Mouse (Mus musculus) small intestine, adult 2 months (tissue): ENCODE measurements at regions not wholly inside any gene's neighbourhood (a gene's known extent, or its start where the extent isn't known, plus 50 kb on each side); places are given as distances from the start of the nearest gene placed in this dataset.
A peak's percentile ranks its signal among the peaks of the same experiment; 100 is the strongest.

Experiments used
- H3K27ac ChIP-seq: fragments of 200-500 bp; 2 replicates; pipeline ENCODE4 v1.5.1; 2012; ENCODE audit warnings: low read depth, low read length, control low read depth, inconsistent platforms; ENCODE audit not compliant: insufficient read depth
- H3K27me3 ChIP-seq: fragments of 200-500 bp; 2 replicates; pipeline ENCODE4 v1.6.1; 2012; ENCODE audit warnings: mild to moderate bottlenecking, moderate library complexity, low read length, inconsistent platforms; ENCODE audit not compliant: control insufficient read depth, insufficient read depth
- H3K36me3 ChIP-seq: fragments of 200-500 bp; 2 replicates; pipeline ENCODE4 v1.6.1; 2012; ENCODE audit warnings: mild to moderate bottlenecking, low read length, control low read depth, inconsistent platforms; ENCODE audit not compliant: control insufficient read depth, insufficient read depth
- H3K4me1 ChIP-seq: fragments of 200-500 bp; 2 replicates; pipeline ENCODE4 v1.6.1; 2012; ENCODE audit warnings: low read length, inconsistent platforms, mixed read lengths; ENCODE audit not compliant: control insufficient read depth, insufficient read depth, insufficient read length
- H3K4me3 ChIP-seq: fragments of 200-500 bp; 2 replicates; pipeline ENCODE4 v1.5.1; 2012; ENCODE audit warnings: low read depth, mild to moderate bottlenecking, control low read depth, inconsistent platforms, low read length, moderate library complexity
- CTCF ChIP-seq: fragments of 200-500 bp; IDR thresholded peaks from 2 replicates; pipeline ENCODE4 v1.5.1; 2012; ENCODE audit warnings: low read depth, mild to moderate bottlenecking, control low read depth, inconsistent platforms, low read length, moderate library complexity, mixed read lengths; ENCODE audit not compliant: insufficient replicate concordance, insufficient read length; ENCODE audit errors: extremely low read depth
- POLR2A ChIP-seq: fragments of 200-500 bp; IDR thresholded peaks from 2 replicates; pipeline ENCODE4 v1.6.1; 2012; ENCODE audit warnings: low read depth, mild to moderate bottlenecking, control low read depth, inconsistent platforms, low read length, moderate library complexity
- WGBS: fragments of 180-500 bp; shearing (Covaris S2); methylation state at CpG from one replicate; pipeline ENCODE4 v1.1.7; 2018; 5-methylcytosine and 5-hydroxymethylcytosine counted together

- Histone ChIP-seq H3K27me3 (no peaks in the 10 kb centered on the region), H3K4me3 (no peak overlapping the region), H3K36me3 (no peaks in the 10 kb centered on the region), H3K27ac (peak overlapping the region; percentile 43; the same call in 1 of the 2 replicates), H3K4me1 (peaks cover 3% of the 10 kb centered on the region; the same call in 1 of the 2 replicates)
- 15% methylated on average over 13 of the region's 13 CpGs for WGBS
- no peak for TF ChIP-seq CTCF
- TF ChIP-seq POLR2A, result no peak
Observed at GRCm38 (mm10) chr1:137141879-137142570, 181.8 kb upstream of the Nr5a2 start.

GRCm38 (mm10) chr1:137141372-137141771 is 181.1 kb upstream of the Nr5a2 start:
- Histone ChIP-seq H3K36me3 (no peaks in the 10 kb centered on the region), H3K27ac (0 out of 2 replicates have a peak overlapping the region, but pooled peaks have one; percentile 11), H3K27me3 (no peaks in the 10 kb centered on the region), H3K4me3 (no peak overlapping the region), H3K4me1 (peaks cover 3% of the 10 kb centered on the region; the same call in 1 of the 2 replicates)
- WGBS, result 25% methylated on average over 5 of the region's 5 CpGs
- TF ChIP-seq CTCF (no peak), POLR2A (no peak)

GRCm38 (mm10) chr1:137136156-137136555 is 175.9 kb upstream of the Nr5a2 start:
- Histone ChIP-seq H3K4me1 (no peaks in the 10 kb centered on the region; the same call in 1 of the 2 replicates), H3K27ac (no peak overlapping the region), H3K36me3 (no peaks in the 10 kb centered on the region), H3K27me3 (no peaks in the 10 kb centered on the region), H3K4me3 (no peak overlapping the region)
- TF ChIP-seq CTCF (no peak), POLR2A (no peak)
- WGBS, result 79% methylated on average over 7 of the region's 7 CpGs

- TF ChIP-seq POLR2A, result no peak
- TF ChIP-seq CTCF, result no peak
- H3K27me3 ChIP-seq, result no peaks in the 10 kb centered on the region
- H3K27ac ChIP-seq, result no peak overlapping the region
- H3K36me3 ChIP-seq, result no peaks in the 10 kb centered on the region
- no peaks in the 10 kb centered on the region for H3K4me1 ChIP-seq
- 20% methylated on average over 7 of the region's 7 CpGs for WGBS
- no peak overlapping the region for H3K4me3 ChIP-seq
Observed at GRCm38 (mm10) chr1:137133734-137134133, 173.5 kb upstream of the Nr5a2 start.

- no peaks in the 10 kb centered on the region for H3K36me3 ChIP-seq
- TF ChIP-seq CTCF (no peak), POLR2A (no peak)
- H3K27me3 ChIP-seq, result no peaks in the 10 kb centered on the region
- WGBS, result 82% methylated on average over 3 of the region's 3 CpGs
- no peak overlapping the region for H3K27ac ChIP-seq
- H3K4me3 ChIP-seq, result no peak overlapping the region
- H3K4me1 ChIP-seq, result no peaks in the 10 kb centered on the region
Observed at GRCm38 (mm10) chr1:137130264-137130663, 170.0 kb upstream of the Nr5a2 start.

- Histone ChIP-seq H3K27me3 (no peaks in the 10 kb centered on the region), H3K36me3 (no peaks in the 10 kb centered on the region), H3K4me3 (no peak overlapping the region), H3K4me1 (no peaks in the 10 kb centered on the region), H3K27ac (no peak overlapping the region)
- TF ChIP-seq POLR2A (no peak), CTCF (no peak)
- 86% methylated on average over 9 of the region's 9 CpGs for WGBS
Observed at GRCm38 (mm10) chr1:137129116-137129515, 168.9 kb upstream of the Nr5a2 start.

- no peaks in the 10 kb centered on the region for H3K4me1 ChIP-seq
- H3K36me3 ChIP-seq, result no peaks in the 10 kb centered on the region
- H3K27me3 ChIP-seq, result no peaks in the 10 kb centered on the region
- 73% methylated on average over 3 of the region's 3 CpGs for WGBS
- TF ChIP-seq CTCF (peak; percentile 34; the same call in 1 of the 2 replicates), POLR2A (no peak)
- H3K27ac ChIP-seq, result no peak overlapping the region
- H3K4me3 ChIP-seq, result no peak overlapping the region
Observed at GRCm38 (mm10) chr1:137117866-137118265, 157.6 kb upstream of the Nr5a2 start.
